Mouse (Mus musculus) ES-E14 (cell line): ENCODE data around the gene Pakap. TPM values are rescaled to one million over a fixed set of nuclear protein-coding genes. Genes with fewer than 3 reads are reported as not detected.

Source experiments
- DNase-seq: peaks from one replicate; pipeline ENCODE4 v3.0.0-alpha.2; 2013; ENCODE audit warnings: low read depth, low spot score
- H3K27ac ChIP-seq: 2 replicates; pipeline ENCODE4 v1.5.1; 2012; ENCODE audit warnings: low read depth, mild to moderate bottlenecking, low read length, moderate library complexity, mixed read lengths; ENCODE audit not compliant: poor library complexity, insufficient read depth, severe bottlenecking
- H3K36me3 ChIP-seq: 2 replicates; pipeline ENCODE4 v1.6.1; 2012; ENCODE audit warnings: mild to moderate bottlenecking, low read length, moderate library complexity, mixed read lengths; ENCODE audit not compliant: control insufficient read depth, poor library complexity, insufficient read depth, severe bottlenecking
- H3K4me1 ChIP-seq, 2 experiments: fragments of 150-350 bp in 1 of 2; sonication (generic) in 1 of 2; 2 replicates each; pipeline ENCODE4 v1.6.1; 2012; ENCODE audit warnings: low read length in 2 of 2, mild to moderate bottlenecking in 1 of 2, mixed read lengths in 1 of 2; ENCODE audit not compliant: control insufficient read depth in 2 of 2, insufficient read depth in 2 of 2, poor library complexity in 1 of 2
- H3K4me3 ChIP-seq, 2 experiments: fragments of 150-350 bp in 1 of 2; sonication (generic) in 1 of 2; 2 replicates each; pipeline ENCODE4 v1.5.1; 2012; ENCODE audit warnings: low read length in 2 of 2, low read depth in 1 of 2, mild to moderate bottlenecking in 1 of 2, mixed read lengths in 1 of 2; ENCODE audit not compliant: insufficient read depth in 1 of 2, poor library complexity in 1 of 2, severe bottlenecking in 1 of 2
- H3K9ac ChIP-seq: 2 replicates; pipeline ENCODE4 v1.6.1; 2012; ENCODE audit warnings: low read depth, mild to moderate bottlenecking, low read length, mixed read lengths; ENCODE audit not compliant: poor library complexity, insufficient read depth, severe bottlenecking
- H3K9me3 ChIP-seq: fragments of 150-350 bp; sonication (generic); 2 replicates; pipeline ENCODE4 v1.6.1; 2012; ENCODE audit warnings: low read depth, mild to moderate bottlenecking, low read length; ENCODE audit not compliant: control insufficient read depth, insufficient read depth
- CHD2 ChIP-seq: IDR thresholded peaks from 2 replicates; pipeline ENCODE4 v1.6.1; 2014; ENCODE audit warnings: mild to moderate bottlenecking, low read depth, low read length, inconsistent platforms
- HCFC1 ChIP-seq: IDR thresholded peaks from 2 replicates; pipeline ENCODE4 v1.6.1; 2012; ENCODE audit warnings: low read length, inconsistent platforms, borderline replicate concordance; ENCODE audit not compliant: insufficient read depth
- MAFK ChIP-seq: IDR thresholded peaks from 2 replicates; pipeline ENCODE4 v1.6.1; 2014; ENCODE audit warnings: mild to moderate bottlenecking, low read depth, low read length, inconsistent platforms; ENCODE audit not compliant: insufficient read depth
- ZC3H11A ChIP-seq: IDR thresholded peaks from 2 replicates; pipeline ENCODE4 v1.6.1; 2012; ENCODE audit warnings: low read depth, mild to moderate bottlenecking, inconsistent platforms, low read length, borderline replicate concordance
- ZNF384 ChIP-seq: IDR thresholded peaks from 2 replicates; pipeline ENCODE4 v1.6.1; 2012; ENCODE audit warnings: low read depth, low read length, inconsistent platforms
- in situ Hi-C, 2 experiments: fragments of 600-800 bp; cut with MboI; formaldehyde crosslinking; loops; one replicate each; pipeline ENCODE4 v1.15.1; 2025; ENCODE audit warnings: low sequenced_read_pairs in 2 of 2, inconsistent platforms in 1 of 2; ENCODE audit not compliant: unreplicated experiment in 2 of 2
- total RNA-seq: library from RNA; depleted of rRNA; stranded (reverse); fragments of 300-350 nt; gene quantifications from 2 replicates; pipeline ENCODE4 v1.2.3, GENCODE M21; 2012

Gene Pakap
- total RNA-seq, 1 experiment, result 5.8 TPM

DNA sequence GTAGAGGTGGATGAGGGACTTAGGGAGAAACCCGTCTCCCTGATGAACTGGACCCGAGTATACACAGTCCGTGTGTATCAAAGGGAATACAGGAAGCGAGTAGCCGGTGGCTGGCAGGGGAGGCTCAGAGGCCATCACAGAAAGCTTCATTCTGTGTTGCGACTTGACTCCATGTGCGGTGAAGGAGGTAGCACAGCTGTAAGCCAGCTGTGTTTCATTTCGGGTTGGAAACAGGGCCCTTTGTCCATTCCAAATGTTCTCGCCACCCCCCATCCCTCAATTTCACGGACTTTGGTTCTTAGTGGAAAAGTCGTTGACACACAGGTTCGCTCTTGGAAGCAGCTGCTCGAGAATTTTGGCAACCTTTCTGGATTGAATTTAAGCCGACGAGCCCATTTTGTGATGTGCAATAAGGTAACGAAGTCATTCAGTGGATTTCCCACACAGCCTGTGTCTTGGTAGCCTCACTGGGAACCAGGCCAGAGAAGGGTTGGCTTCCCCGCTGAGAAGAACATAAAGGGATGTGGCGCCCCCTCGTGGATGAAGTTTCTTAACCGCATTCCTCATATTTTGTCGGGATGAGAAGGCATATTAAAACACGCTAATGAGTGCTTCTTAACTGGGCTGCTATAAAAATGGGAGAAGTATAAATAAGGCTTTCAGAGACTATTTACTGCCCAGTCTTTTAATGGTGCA, 39.4 kb downstream of the Pakap start:
- H3K9me3 ChIP-seq, result no peaks in the 10 kb centered on the region
- H3K4me3 ChIP-seq, result no peak overlapping the region
- in situ Hi-C loops, result no loop called here
- 0 out of 4 replicates have a peak, but pooled peaks cover 0 to 4% of the 10 kb centered on the region in 2 experiments for H3K4me1 ChIP-seq
- no peak overlapping the region for H3K27ac ChIP-seq
- H3K36me3 ChIP-seq, result no peaks in the 10 kb centered on the region
- TF ChIP-seq MAFK (no peak), CHD2 (no peak), ZC3H11A (peak; percentile 64; the same call in 1 of the 2 replicates), HCFC1 (no peak)
- DNase-seq, result peak; percentile 75
- H3K9ac ChIP-seq, result no peak overlapping the region

GRCm38 (mm10) chr4:57611303-57612077, 43.5 kb downstream of the Pakap start:
- Histone ChIP-seq H3K36me3 (no peaks in the 10 kb centered on the region), H3K4me3 (no peak overlapping the region), H3K27ac (no peak overlapping the region), H3K9ac (no peak overlapping the region), H3K9me3 (no peaks in the 10 kb centered on the region), H3K4me1 (0 out of 4 replicates have a peak, but pooled peaks cover 0 to 4% of the 10 kb centered on the region in 2 experiments)
- in situ Hi-C loops, result no loop called here
- DNase-seq, result no peak
- TF ChIP-seq ZNF384, result no peak
- TF ChIP-seq ZC3H11A, result no peak
- no peak for TF ChIP-seq HCFC1
- TF ChIP-seq MAFK, result no peak
- TF ChIP-seq CHD2, result no peak

DNA sequence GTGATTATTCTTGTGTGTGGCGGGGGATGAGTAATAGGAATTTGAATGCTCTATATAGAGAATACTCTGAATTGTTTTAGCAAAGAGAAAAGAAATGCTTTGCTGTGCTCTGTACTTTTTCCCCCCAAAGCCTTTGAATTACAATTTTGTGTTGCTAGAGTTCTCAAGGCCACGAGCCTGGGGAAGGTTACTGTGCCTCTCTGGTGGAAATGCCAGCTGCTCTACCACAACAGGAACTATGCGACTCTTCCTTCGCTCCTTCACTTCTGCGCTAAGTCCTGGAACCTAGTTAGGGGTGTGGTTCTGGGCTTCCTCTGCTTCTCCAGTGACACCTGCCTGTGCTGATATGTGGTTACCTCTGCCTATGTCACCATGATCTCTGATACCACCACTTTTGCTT, 44.7 kb downstream of the Pakap start:
- Histone ChIP-seq H3K9ac (no peak overlapping the region), H3K4me3 (no peak overlapping the region), H3K36me3 (no peaks in the 10 kb centered on the region), H3K9me3 (no peaks in the 10 kb centered on the region), H3K4me1 (0 out of 4 replicates have a peak, but pooled peaks cover 0 to 4% of the 10 kb centered on the region in 2 experiments), H3K27ac (no peak overlapping the region)
- no peak for TF ChIP-seq CHD2
- no peak for DNase-seq
- in situ Hi-C loops, result no loop called here

DNA sequence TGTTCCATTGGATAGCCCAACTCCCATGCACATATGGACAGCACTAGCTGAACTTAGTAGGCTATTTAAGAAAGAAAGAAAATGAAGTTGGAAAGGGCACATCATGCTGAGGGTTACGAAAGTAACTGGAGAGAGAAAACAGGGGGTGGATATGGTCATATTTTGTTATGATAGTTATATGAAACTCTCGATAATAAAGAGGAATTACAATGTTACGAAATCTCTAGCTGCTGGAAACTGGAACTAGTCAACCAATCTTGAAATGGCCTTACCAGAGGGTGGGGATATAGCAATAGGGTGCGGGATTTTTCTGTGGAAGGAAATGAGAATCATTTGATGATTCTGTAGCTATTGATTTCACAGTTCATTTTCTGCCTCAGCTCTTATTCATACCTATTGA, 46.7 kb downstream of the Pakap start:
- 0 out of 4 replicates have a peak, but pooled peaks cover 0 to 4% of the 10 kb centered on the region in 2 experiments for H3K4me1 ChIP-seq
- no peak overlapping the region for H3K27ac ChIP-seq
- H3K9me3 ChIP-seq, result no peaks in the 10 kb centered on the region
- no peaks in the 10 kb centered on the region for H3K36me3 ChIP-seq
- H3K4me3 ChIP-seq, result no peak overlapping the region
- TF ChIP-seq ZNF384 (no peak), MAFK (no peak), HCFC1 (no peak), CHD2 (no peak), ZC3H11A (no peak)
- DNase-seq, result no peak
- in situ Hi-C loops, result no loop called here
- no peak overlapping the region for H3K9ac ChIP-seq

GRCm38 (mm10) chr4:57618743-57619142, 50.8 kb downstream of the Pakap start:
- TF ChIP-seq CHD2, result no peak
- no peak for TF ChIP-seq HCFC1
- TF ChIP-seq ZC3H11A, result no peak
- no peak for TF ChIP-seq ZNF384
- no peak for TF ChIP-seq MAFK
- in situ Hi-C loops, result no loop called here
- no peak for DNase-seq
- Histone ChIP-seq H3K36me3 (no peaks in the 10 kb centered on the region), H3K27ac (no peak overlapping the region), H3K9ac (no peak overlapping the region), H3K9me3 (no peaks in the 10 kb centered on the region), H3K4me3 (no peak overlapping the region), H3K4me1 (no peaks in the 10 kb centered on the region)
